Mouse (Mus musculus): ENCODE measurements around the gene Lama5. TPM values are rescaled to one million over a fixed set of nuclear protein-coding genes. Genes with fewer than 3 reads are reported as not detected.

Gene Lama5
- total and polyA plus RNA-seq, 2 experiments from 2014 or later, result 3.5 to 16.5 TPM

DNA sequence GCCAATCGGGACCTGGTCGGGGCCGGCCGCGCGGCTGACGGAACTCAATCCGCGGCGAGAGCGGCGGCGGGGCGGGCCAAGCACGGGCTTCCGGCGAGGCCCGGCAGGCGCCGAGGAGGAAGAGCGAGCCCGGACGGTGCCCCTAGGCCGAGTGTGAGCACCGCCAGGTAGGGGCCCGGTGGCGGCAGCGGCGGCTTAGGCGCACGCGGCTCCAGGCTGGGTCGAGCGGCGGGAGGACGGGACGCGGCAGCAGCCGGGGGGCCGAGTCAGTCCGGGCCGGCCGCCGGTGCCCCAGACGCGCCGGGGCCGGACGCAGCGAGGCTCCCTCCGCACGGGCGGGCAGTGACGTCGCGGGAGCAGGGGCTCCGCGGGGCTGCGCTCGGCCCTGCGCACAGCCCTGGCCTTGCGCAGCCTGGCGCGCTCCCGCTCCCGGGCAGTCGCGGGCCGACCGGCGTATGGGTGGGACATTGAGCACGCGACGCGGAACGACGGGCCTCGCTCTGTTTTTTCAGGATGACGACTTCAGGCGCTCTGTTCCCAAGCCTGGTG, 54.1 kb downstream of the Lama5 start:
- H3K4me2 ChIP-seq (ENCODE audit: low read depth, low read length), result peak overlapping the region; percentile 63
- peak; percentile 74 for ATAC-seq
- H3K36me3 ChIP-seq (ENCODE audit: insufficient read depth, low read length), result peaks cover 25% of the 10 kb centered on the region
- peak overlapping the region; percentile 88 for H3K9ac ChIP-seq (replicated peaks; ENCODE audit: low read length)
- no peaks in the 10 kb centered on the region for H3K9me3 ChIP-seq (ENCODE audit: low read length)
- DNase-seq (ENCODE audit: low spot score), result peak; percentile 76
- no peak for TF ChIP-seq CTCF (IDR thresholded peaks at IDR 0.05; ENCODE audit: low read depth)
- 2% methylated on average over 68 of the region's 80 CpGs for WGBS
- H3K27me3 ChIP-seq (ENCODE audit: insufficient read depth, low read length), result no peaks in the 10 kb centered on the region
- peaks cover 7% of the 10 kb centered on the region for H3K4me1 ChIP-seq (ENCODE audit: insufficient read depth, low read length)
- H3K27ac ChIP-seq, result peak overlapping the region; percentile 97
- peak overlapping the region; percentile 76 for H3K4me3 ChIP-seq (ENCODE audit: low read length)

DNA sequence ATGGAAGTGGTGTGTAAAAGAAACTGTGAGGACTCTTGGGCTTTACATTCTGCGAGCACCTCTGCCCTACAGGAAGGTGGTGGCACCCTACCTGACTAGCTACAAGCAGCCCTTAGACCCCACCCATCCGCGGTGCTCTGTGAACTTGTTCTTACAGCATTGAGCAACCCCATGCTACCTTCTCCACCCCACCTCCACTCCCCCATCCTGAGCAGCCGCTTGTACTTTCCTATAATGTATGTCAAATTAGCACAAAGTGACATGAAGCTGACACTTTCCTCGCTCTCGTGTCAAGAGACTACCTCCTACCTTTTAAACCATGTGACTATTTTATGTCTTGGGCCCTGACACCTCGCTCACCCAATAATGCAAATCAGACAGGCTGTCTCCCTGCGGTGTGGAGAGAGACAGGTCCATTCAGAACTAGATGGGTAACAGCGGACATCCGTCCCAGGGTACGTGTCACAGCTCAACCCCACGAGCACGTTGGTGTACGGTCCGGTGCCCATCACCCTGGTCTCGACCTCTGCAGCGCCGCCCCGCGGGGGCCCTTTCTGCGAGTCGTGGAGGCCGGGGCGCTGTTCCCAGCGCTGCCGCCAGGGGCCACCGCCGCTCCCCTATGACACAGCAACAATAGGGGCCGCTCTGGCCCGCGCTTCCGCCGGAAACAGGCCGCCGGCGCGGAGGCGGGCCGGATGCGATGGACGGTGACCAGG, 54.7 kb downstream of the Lama5 start, which contains the start of gene Adrm1:
Gene Adrm1 (plus strand): TSS at position 680 of the 716 bp plus-strand sequence.
- peak within 1 kb of the TSS; percentile 76 for H3K4me3 ChIP-seq (ENCODE audit: low read length)
- no peaks in the 10 kb centered on the region for H3K27me3 ChIP-seq (ENCODE audit: insufficient read depth, low read length)
- TF ChIP-seq CTCF (IDR thresholded peaks at IDR 0.05; ENCODE audit: low read depth), result peak; percentile 77
- peak within 1 kb of the TSS; percentile 88 for H3K9ac ChIP-seq (replicated peaks; ENCODE audit: low read length)
- H3K4me1 ChIP-seq (ENCODE audit: insufficient read depth, low read length), result peaks cover 7% of the 10 kb centered on the region
- no peaks in the 10 kb centered on the region for H3K9me3 ChIP-seq (ENCODE audit: low read length)
- DNase-seq (ENCODE audit: low spot score) (peak; percentile 98), ATAC-seq (peak; percentile 98)
- peak within 1 kb of the TSS; percentile 97 for H3K27ac ChIP-seq
- 6% methylated on average over 41 of the region's 41 CpGs for WGBS
- H3K4me2 ChIP-seq (ENCODE audit: low read depth, low read length), result peak within 1 kb of the TSS; percentile 63
- peaks cover 21% of the 10 kb centered on the region; the same call in 1 of the 2 replicates for H3K36me3 ChIP-seq (ENCODE audit: insufficient read depth, low read length)

DNA sequence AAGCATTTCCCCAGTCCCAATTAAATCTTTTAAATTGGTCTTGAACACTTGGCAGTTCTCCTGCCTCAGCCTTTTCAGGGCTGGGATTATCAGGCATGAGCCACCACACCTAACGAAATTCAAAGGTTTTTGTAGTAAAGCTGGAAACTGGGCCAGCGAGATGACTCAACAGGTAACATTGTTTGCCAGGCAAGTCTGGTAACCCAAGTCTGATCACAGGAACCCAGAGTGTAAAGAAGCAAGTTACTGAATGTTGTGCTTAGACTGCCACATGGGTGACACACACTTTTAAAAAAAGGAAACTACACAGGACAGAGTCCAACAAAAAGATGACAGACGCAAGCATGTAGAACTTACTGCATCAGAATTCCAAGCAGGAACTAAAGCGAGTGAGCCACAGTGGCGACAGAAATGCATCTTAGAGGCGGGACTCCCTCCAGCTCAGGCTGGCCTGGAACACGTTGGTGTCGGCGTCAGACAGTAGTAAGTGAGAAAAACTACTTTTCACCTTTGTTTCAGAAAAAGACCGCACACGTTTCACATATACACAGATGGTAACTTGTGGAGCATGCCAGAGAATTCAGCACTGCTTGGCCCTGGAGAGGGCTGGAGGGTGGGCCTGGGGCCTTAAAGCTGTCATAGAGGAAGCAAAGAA, 55.4 kb downstream of the Lama5 start:
- no peak for DNase-seq (ENCODE audit: low spot score)

GRCm38 (mm10) chr2:180166869-180167268, 58.8 kb downstream of the Lama5 start:
- peaks cover 12% of the 10 kb centered on the region for H3K36me3 ChIP-seq (ENCODE audit: insufficient read depth, low read length)
- H3K27ac ChIP-seq, result no peak overlapping the region
- H3K4me2 ChIP-seq (ENCODE audit: low read depth, low read length), result no peak overlapping the region
- H3K27me3 ChIP-seq (ENCODE audit: insufficient read depth, low read length), result no peaks in the 10 kb centered on the region
- WGBS, result 76% methylated on average over 2 of the region's 2 CpGs
- ATAC-seq (no peak), DNase-seq (ENCODE audit: low spot score) (no peak)
- peaks cover 3% of the 10 kb centered on the region; the same call in 1 of the 2 replicates for H3K4me1 ChIP-seq (ENCODE audit: insufficient read depth, low read length)
- no peaks in the 10 kb centered on the region for H3K9me3 ChIP-seq (ENCODE audit: low read length)
- H3K9ac ChIP-seq (replicated peaks; ENCODE audit: low read length), result no peak overlapping the region
- no peak overlapping the region for H3K4me3 ChIP-seq (ENCODE audit: low read length)
- no peak for TF ChIP-seq CTCF (IDR thresholded peaks at IDR 0.05; ENCODE audit: low read depth)

More for the DNA sequence above, 55.4 kb downstream of the Lama5 start:
- no peaks in the 10 kb centered on the region for H3K27me3 ChIP-seq (ENCODE audit: insufficient read depth, low read length)
- no peaks in the 10 kb centered on the region for H3K9me3 ChIP-seq (ENCODE audit: low read length)
- 85% methylated on average over 11 of the region's 11 CpGs for WGBS
- no peak for ATAC-seq
- H3K4me1 ChIP-seq (ENCODE audit: insufficient read depth, low read length), result peaks cover 8% of the 10 kb centered on the region
- no peak overlapping the region; the same call in 1 of the 2 replicates for H3K4me2 ChIP-seq (ENCODE audit: low read depth, low read length)
- no peak overlapping the region for H3K4me3 ChIP-seq (ENCODE audit: low read length)
- peak overlapping the region; percentile 97; the same call in 1 of the 2 replicates for H3K27ac ChIP-seq
- TF ChIP-seq CTCF (IDR thresholded peaks at IDR 0.05; ENCODE audit: low read depth), result no peak
- H3K36me3 ChIP-seq (ENCODE audit: insufficient read depth, low read length), result peaks cover 18% of the 10 kb centered on the region; the same call in 1 of the 2 replicates
- H3K9ac ChIP-seq (replicated peaks; ENCODE audit: low read length), result no peak overlapping the region

GRCm38 (mm10) chr2:180165855-180166254, 59.8 kb downstream of the Lama5 start:
- TF ChIP-seq CTCF (IDR thresholded peaks at IDR 0.05; ENCODE audit: low read depth), result no peak
- 56% methylated on average over 2 of the region's 2 CpGs for WGBS
- ATAC-seq (peak; percentile 47; the same call in 1 of the 2 replicates), DNase-seq (ENCODE audit: low spot score) (peak; percentile 66)
- Histone ChIP-seq H3K27ac (no peak overlapping the region), H3K9me3 (ENCODE audit: low read length) (no peaks in the 10 kb centered on the region), H3K4me3 (ENCODE audit: low read length) (no peak overlapping the region), H3K4me1 (ENCODE audit: insufficient read depth, low read length) (peaks cover 3% of the 10 kb centered on the region; the same call in 1 of the 2 replicates), H3K4me2 (ENCODE audit: low read depth, low read length) (no peak overlapping the region), H3K36me3 (ENCODE audit: insufficient read depth, low read length) (peaks cover 22% of the 10 kb centered on the region), H3K27me3 (ENCODE audit: insufficient read depth, low read length) (no peaks in the 10 kb centered on the region), H3K9ac (replicated peaks; ENCODE audit: low read length) (no peak overlapping the region)

DNA sequence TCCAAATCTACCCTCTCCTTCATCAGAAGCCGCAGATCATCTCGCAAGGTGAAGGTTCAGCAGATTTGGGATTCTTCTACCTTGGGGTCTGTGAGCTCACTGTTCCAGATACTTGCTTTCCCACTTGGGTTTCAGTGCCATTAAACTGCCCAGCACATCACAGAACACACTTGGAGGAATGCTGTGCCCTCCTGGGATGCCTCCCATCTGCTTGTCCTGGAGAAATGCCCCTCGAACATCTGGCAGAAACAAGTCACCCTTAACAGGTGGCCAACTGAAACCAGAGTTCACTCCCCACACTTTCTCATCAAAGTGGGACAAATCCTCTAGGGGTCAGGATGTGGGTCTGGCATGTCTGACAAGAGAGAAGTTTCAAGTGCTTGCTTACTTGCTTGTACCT, 67.0 kb downstream of the Lama5 start:
- 96% methylated on average over 3 of the region's 3 CpGs for WGBS
- Histone ChIP-seq H3K4me2 (ENCODE audit: low read depth, low read length) (no peak overlapping the region), H3K27ac (no peak overlapping the region), H3K4me3 (ENCODE audit: low read length) (no peak overlapping the region), H3K9ac (replicated peaks; ENCODE audit: low read length) (no peak overlapping the region), H3K36me3 (ENCODE audit: insufficient read depth, low read length) (peaks cover 66% of the 10 kb centered on the region), H3K4me1 (ENCODE audit: insufficient read depth, low read length) (no peaks in the 10 kb centered on the region), H3K27me3 (ENCODE audit: insufficient read depth, low read length) (no peaks in the 10 kb centered on the region), H3K9me3 (ENCODE audit: low read length) (no peaks in the 10 kb centered on the region)
- ATAC-seq (no peak), DNase-seq (ENCODE audit: low spot score) (no peak)
- TF ChIP-seq CTCF (IDR thresholded peaks at IDR 0.05; ENCODE audit: low read depth), result no peak
